10 mouse cellular contexts compared by ENCODE assay signal in genomic region chr7:30358378-30359186, GRCm38 (mm10). TPM values are rescaled to one million over a fixed set of nuclear protein-coding genes. Genes with fewer than 3 reads are reported as not detected.
DNase-seq lines count a peak whose midpoint lies in the region; ATAC-seq and TF ChIP-seq lines count a peak whose summit lies in the region.
"Had no signal": no experiment of that assay in that cellular context is flagged by ENCODE, and none has a peak within 500 bp of the region (broad histone marks: within the 10 kb centered on the region; RNA-seq: fewer than 3 reads in every experiment).

No protein-coding gene starts in this region.

- 0 out of 2 replicates have a peak, but pooled peaks cover 9% of the 10 kb centered on the region for H3K4me1 ChIP-seq in intestine, postnatal 0 days (replicated peaks; ENCODE audit: control insufficient read depth, insufficient read depth, low read length)
- H3K4me1 ChIP-seq in liver, embryonic 12.5 days = peaks cover 13% of the 10 kb centered on the region; the same call in 1 of the 2 replicates
- peaks cover 26% of the 10 kb centered on the region for H3K4me1 ChIP-seq in small intestine, adult 2 months (ENCODE audit: control insufficient read depth, insufficient read depth, insufficient read length, low read length)

- TF ChIP-seq CTCF in intestine, postnatal 0 days (IDR thresholded peaks at IDR 0.05; ENCODE audit: low read depth) = no peak
- no peak for TF ChIP-seq CTCF in small intestine, adult 2 months (IDR thresholded peaks at IDR 0.05; ENCODE audit: extremely low read depth, insufficient read length, insufficient replicate concordance, low read depth, low read length)

- H3K27me3 ChIP-seq in intestine, postnatal 0 days (replicated peaks; ENCODE audit: control insufficient read depth, insufficient read depth, low read length) = no peaks in the 10 kb centered on the region
- H3K27me3 ChIP-seq in liver, embryonic 12.5 days (replicated peaks) = peaks cover 52% of the 10 kb centered on the region
- H3K27me3 ChIP-seq in small intestine, adult 2 months (ENCODE audit: control insufficient read depth, insufficient read depth, low read length) = no peaks in the 10 kb centered on the region

- no peak for TF ChIP-seq POLR2A in small intestine, adult 2 months (IDR thresholded peaks at IDR 0.05; ENCODE audit: low read depth, low read length)

- peak overlapping the region; percentile 23 for H3K4me3 ChIP-seq in intestine, postnatal 0 days (ENCODE audit: low read depth, low read length)
- no peak overlapping the region for H3K4me3 ChIP-seq in liver, embryonic 12.5 days
- H3K4me3 ChIP-seq in small intestine, adult 2 months (ENCODE audit: low read depth, low read length) = peak overlapping the region; percentile 64; the same call in 1 of the 2 replicates

- 44% methylated on average over 7 of the region's 7 CpGs for WGBS in intestine, postnatal 0 days
- 52% methylated on average over 7 of the region's 7 CpGs for WGBS in liver, embryonic 12.5 days (ENCODE audit: insufficient replicate concordance)
- WGBS in small intestine, adult 2 months = 32% methylated on average over 7 of the region's 7 CpGs

- peak overlapping the region; percentile 62 for H3K4me2 ChIP-seq in intestine, postnatal 0 days (replicated peaks; ENCODE audit: low read depth)
- H3K4me2 ChIP-seq in liver, embryonic 12.5 days = peak overlapping the region; percentile 25

- no peaks in the 10 kb centered on the region for H3K9me3 ChIP-seq in intestine, postnatal 0 days (ENCODE audit: control insufficient read depth)
- H3K9me3 ChIP-seq in liver, embryonic 12.5 days (replicated peaks) = no peaks in the 10 kb centered on the region

- peak; percentile 54 for DNase-seq in kidney, adult 9 months
- DNase-seq in kidney, postnatal 10 days = no peak
- DNase-seq in adrenal gland, postnatal 14 days = no peak
- no peak for DNase-seq in left cerebral cortex, adult 11 months (ENCODE audit: low spot score)
- no peak for DNase-seq in lung, postnatal 14 days
- DNase-seq: cerebellum, adult 2 months; lung, postnatal 10 days had no signal

- no peaks in the 10 kb centered on the region; the same call in 1 of the 2 replicates for H3K36me3 ChIP-seq in intestine, postnatal 0 days (ENCODE audit: control insufficient read depth, insufficient read depth)
- no peaks in the 10 kb centered on the region; the same call in 1 of the 2 replicates for H3K36me3 ChIP-seq in liver, embryonic 12.5 days
- peaks cover 2% of the 10 kb centered on the region; the same call in 1 of the 2 replicates for H3K36me3 ChIP-seq in small intestine, adult 2 months (ENCODE audit: control insufficient read depth, insufficient read depth, low read length)

- H3K9ac ChIP-seq in intestine, postnatal 0 days (ENCODE audit: low read depth, low read length) = no peak overlapping the region
- H3K9ac ChIP-seq in liver, embryonic 12.5 days = no peak overlapping the region

- 0 out of 2 replicates have a peak overlapping the region, but pooled peaks have one; percentile 62 for H3K27ac ChIP-seq in intestine, postnatal 0 days (ENCODE audit: low read depth, low read length)
- H3K27ac ChIP-seq in liver, embryonic 12.5 days = peak overlapping the region; percentile 76
- H3K27ac ChIP-seq in small intestine, adult 2 months (ENCODE audit: insufficient read depth, low read depth, low read length) = peak overlapping the region; percentile 94

- peak; percentile 59; the same call in 1 of the 2 replicates for ATAC-seq in intestine, postnatal 0 days
- no peak for ATAC-seq in liver, embryonic 12.5 days

RNA-seq across cellular contexts. Expression of gene Lrfn3, which starts 4.0 kb away (rescaled TPM):
- polyA plus RNA-seq in intestine, postnatal 0 days (2015; fragmentation: Nextera tagmentation; extraction: Ambion mirVana) = 1.1 and 1.8 TPM in 2 replicates
- polyA plus RNA-seq in liver, embryonic 12.5 days (2016; fragmentation: Nextera tagmentation; extraction: Ambion mirVana) = 1.9 and 2.1 TPM in 2 replicates
- polyA plus RNA-seq in small intestine, adult 2 months (2012; rRNA removed) = 12.7 and 28.1 TPM in 2 replicates
- total RNA-seq in adrenal gland, postnatal 14 days (2021) = 15.6 and 16.2 TPM in 2 replicates

RNA-seq across cellular contexts. Expression of gene Sdhaf1, which starts 34.9 kb away (rescaled TPM):
- 18.3 and 18.8 TPM in 2 replicates for polyA plus RNA-seq in intestine, postnatal 0 days (2015; fragmentation: Nextera tagmentation; extraction: Ambion mirVana)
- polyA plus RNA-seq in liver, embryonic 12.5 days (2016; fragmentation: Nextera tagmentation; extraction: Ambion mirVana) = 8.1 and 8.2 TPM in 2 replicates
- 15.2 and 23.4 TPM in 2 replicates for polyA plus RNA-seq in small intestine, adult 2 months (2012; rRNA removed)
- 15.0 and 19.6 TPM in 2 replicates for total RNA-seq in adrenal gland, postnatal 14 days (2021)

RNA-seq across cellular contexts. Expression of gene E130208F15Rik, which starts 37.0 kb away (rescaled TPM):
- polyA plus RNA-seq in intestine, postnatal 0 days (2015; fragmentation: Nextera tagmentation; extraction: Ambion mirVana) = not detected in 2 replicates
- polyA plus RNA-seq in liver, embryonic 12.5 days (2016; fragmentation: Nextera tagmentation; extraction: Ambion mirVana) = 2.3 and 2.9 TPM in 2 replicates
- polyA plus RNA-seq in small intestine, adult 2 months (2012; rRNA removed) = 0.36 and 0.63 TPM in 2 replicates
- total RNA-seq in adrenal gland, postnatal 14 days (2021) = 2.2 and 3.6 TPM in 2 replicates

RNA-seq across cellular contexts. Expression of gene Syne4, which starts 44.0 kb away (rescaled TPM):
- 12.5 and 16.3 TPM in 2 replicates for polyA plus RNA-seq in intestine, postnatal 0 days (2015; fragmentation: Nextera tagmentation; extraction: Ambion mirVana)
- polyA plus RNA-seq in liver, embryonic 12.5 days (2016; fragmentation: Nextera tagmentation; extraction: Ambion mirVana) = 11.7 and 12.1 TPM in 2 replicates
- polyA plus RNA-seq in small intestine, adult 2 months (2012; rRNA removed) = 13.5 and 30.5 TPM in 2 replicates
- 23.5 and 30.2 TPM in 2 replicates for total RNA-seq in adrenal gland, postnatal 14 days (2021)

RNA-seq across cellular contexts. Expression of gene Alkbh6, which starts 50.1 kb away (rescaled TPM):
- 58.2 and 63.5 TPM in 2 replicates for polyA plus RNA-seq in intestine, postnatal 0 days (2015; fragmentation: Nextera tagmentation; extraction: Ambion mirVana)
- 24.2 and 24.5 TPM in 2 replicates for polyA plus RNA-seq in liver, embryonic 12.5 days (2016; fragmentation: Nextera tagmentation; extraction: Ambion mirVana)
- 86.9 and 141 TPM in 2 replicates for polyA plus RNA-seq in small intestine, adult 2 months (2012; rRNA removed)
- total RNA-seq in adrenal gland, postnatal 14 days (2021) = 51.4 and 56.3 TPM in 2 replicates
